Mouse (Mus musculus): ENCODE measurements around the gene Fgfr3. TPM values are rescaled to one million over a fixed set of nuclear protein-coding genes. Genes with fewer than 3 reads are reported as not detected.

The Fgfr3 gene
- 150 and 169 TPM in 2 replicates for polyA plus RNA-seq (2012; rRNA removed)

DNA sequence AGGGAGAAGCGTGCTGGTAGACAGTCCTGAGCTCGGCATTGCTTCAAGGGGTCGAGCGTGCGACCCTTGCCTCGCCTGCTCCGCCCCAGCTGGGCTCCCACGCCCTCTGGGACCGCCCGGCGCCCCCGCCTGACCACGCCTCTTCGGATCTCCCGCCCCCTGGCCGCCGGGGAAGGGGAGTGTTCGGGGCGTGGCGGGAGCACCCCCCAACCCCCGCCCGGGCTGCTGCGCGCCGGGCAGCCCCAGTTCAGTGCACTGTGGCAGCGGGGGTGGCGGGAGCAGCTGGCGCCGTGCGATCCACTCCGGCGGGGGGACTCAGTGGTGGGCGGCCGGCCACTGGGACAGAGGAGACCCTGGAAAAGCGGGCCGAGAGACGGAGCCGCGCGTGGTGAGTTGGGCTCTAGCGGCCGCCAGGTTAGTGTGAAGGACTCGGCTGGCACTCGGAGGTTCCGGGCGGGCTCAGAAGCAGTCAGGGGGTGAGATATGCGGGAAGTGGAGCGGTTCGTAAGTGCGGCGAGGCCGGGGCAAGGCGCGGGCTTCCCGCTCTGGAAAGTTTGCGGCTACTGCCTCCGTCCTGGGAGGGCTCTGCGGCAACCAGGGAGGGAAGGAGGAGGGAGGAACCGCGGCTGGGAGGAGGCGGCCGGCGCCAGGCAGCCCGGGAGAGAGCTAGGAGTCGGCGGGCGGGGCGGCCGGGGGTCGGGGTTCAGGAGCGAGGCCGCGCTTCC is at the start of gene Fgfr3:
Gene Fgfr3, plus strand, starts transcription at position 134 of the 725 bp plus-strand sequence.
- peak within 1 kb of the TSS; percentile 52 for H3K4me3 ChIP-seq (ENCODE audit: insufficient read depth, low read length)
- no peak for TF ChIP-seq CTCF (IDR thresholded peaks at IDR 0.05; ENCODE audit: extremely low read depth, insufficient read depth, low read length)
- TF ChIP-seq POLR2A (IDR thresholded peaks at IDR 0.05; ENCODE audit: extremely low read depth, insufficient read depth, low read length) = no peak
- H3K27ac ChIP-seq (ENCODE audit: insufficient read depth, low read length) = peak within 1 kb of the TSS; percentile 61; the same call in 1 of the 2 replicates
- H3K4me1 ChIP-seq (ENCODE audit: control insufficient read depth, insufficient read depth, low read length) = no peaks in the 10 kb centered on the region

DNA sequence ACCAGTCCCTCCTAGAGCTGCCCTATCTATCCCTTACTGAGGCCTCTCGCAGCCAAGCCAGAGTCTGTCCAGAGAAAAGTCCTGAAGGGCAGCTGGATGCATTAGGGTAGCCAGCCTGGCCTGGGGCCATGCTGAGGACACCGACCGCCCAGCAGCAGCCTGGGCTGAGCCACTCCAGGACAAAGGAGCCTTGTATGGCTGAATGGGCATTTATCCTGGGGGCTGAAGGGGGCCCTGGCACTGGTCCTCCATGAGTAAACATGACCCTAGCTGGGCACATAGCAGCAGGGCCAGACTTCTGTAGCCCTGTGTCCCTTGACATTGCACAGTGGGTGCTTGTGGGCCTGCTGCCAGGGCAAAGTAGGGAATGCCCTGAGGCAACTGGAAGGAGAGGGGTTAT is 47.0 kb upstream of the Fgfr3 start:
- no peak overlapping the region for H3K27ac ChIP-seq (ENCODE audit: insufficient read depth, low read length)
- TF ChIP-seq CTCF (IDR thresholded peaks at IDR 0.05; ENCODE audit: extremely low read depth, insufficient read depth, low read length) (no peak), POLR2A (IDR thresholded peaks at IDR 0.05; ENCODE audit: extremely low read depth, insufficient read depth, low read length) (no peak)
- no peak overlapping the region for H3K4me3 ChIP-seq (ENCODE audit: insufficient read depth, low read length)
- no peaks in the 10 kb centered on the region for H3K4me1 ChIP-seq (ENCODE audit: control insufficient read depth, insufficient read depth, low read length)

DNA sequence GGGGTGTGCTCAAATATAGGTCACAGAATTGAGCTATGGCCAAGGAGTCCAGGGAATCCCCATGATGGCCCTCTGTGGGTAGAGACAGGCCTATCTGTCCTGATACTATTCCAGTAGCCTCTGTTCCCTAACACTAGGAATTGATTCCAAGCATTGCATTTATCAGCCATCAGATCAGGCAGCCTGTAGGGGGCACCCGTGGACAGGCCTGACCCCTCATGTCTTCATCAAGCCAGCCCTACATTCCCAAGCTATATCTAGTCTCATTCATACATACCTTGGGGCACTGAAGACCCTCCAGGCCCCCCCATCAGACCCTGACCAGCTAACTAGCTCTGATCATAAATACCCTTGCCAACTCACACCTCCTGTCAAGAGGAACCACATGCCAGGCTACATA is 45.5 kb upstream of the Fgfr3 start:
- H3K4me1 ChIP-seq (ENCODE audit: control insufficient read depth, insufficient read depth, low read length) = no peaks in the 10 kb centered on the region

DNA sequence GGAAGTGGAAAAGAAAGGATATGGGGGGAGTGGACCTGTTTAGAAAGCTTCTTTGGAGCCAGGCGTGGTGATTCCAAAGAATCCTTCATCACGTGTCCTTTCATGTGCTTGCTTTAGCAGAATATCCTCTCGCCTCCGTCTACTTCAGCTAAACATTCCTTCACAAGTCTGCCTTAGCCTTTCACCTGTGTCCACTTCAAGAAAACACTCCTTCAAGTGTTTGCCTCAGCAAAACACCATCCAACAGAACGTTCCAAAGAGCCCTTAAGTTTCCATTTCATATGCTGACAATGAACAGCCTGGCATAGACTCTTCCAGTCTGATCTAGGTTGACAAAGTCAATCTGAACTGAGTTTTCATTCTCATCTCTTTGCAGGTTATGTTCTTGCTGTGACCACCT is 43.2 kb upstream of the Fgfr3 start:
- H3K4me3 ChIP-seq (ENCODE audit: insufficient read depth, low read length) = no peak overlapping the region
- no peak overlapping the region for H3K27ac ChIP-seq (ENCODE audit: insufficient read depth, low read length)
- TF ChIP-seq CTCF (IDR thresholded peaks at IDR 0.05; ENCODE audit: extremely low read depth, insufficient read depth, low read length) = no peak
- TF ChIP-seq POLR2A (IDR thresholded peaks at IDR 0.05; ENCODE audit: extremely low read depth, insufficient read depth, low read length) = no peak
- no peaks in the 10 kb centered on the region for H3K4me1 ChIP-seq (ENCODE audit: control insufficient read depth, insufficient read depth, low read length)

More for the DNA sequence above, 45.5 kb upstream of the Fgfr3 start:
- H3K27ac ChIP-seq (ENCODE audit: insufficient read depth, low read length) = no peak overlapping the region
- no peak overlapping the region for H3K4me3 ChIP-seq (ENCODE audit: insufficient read depth, low read length)
- TF ChIP-seq POLR2A (IDR thresholded peaks at IDR 0.05; ENCODE audit: extremely low read depth, insufficient read depth, low read length) = no peak
- peak; percentile 73 for TF ChIP-seq CTCF (IDR thresholded peaks at IDR 0.05; ENCODE audit: extremely low read depth, insufficient read depth, low read length)

DNA sequence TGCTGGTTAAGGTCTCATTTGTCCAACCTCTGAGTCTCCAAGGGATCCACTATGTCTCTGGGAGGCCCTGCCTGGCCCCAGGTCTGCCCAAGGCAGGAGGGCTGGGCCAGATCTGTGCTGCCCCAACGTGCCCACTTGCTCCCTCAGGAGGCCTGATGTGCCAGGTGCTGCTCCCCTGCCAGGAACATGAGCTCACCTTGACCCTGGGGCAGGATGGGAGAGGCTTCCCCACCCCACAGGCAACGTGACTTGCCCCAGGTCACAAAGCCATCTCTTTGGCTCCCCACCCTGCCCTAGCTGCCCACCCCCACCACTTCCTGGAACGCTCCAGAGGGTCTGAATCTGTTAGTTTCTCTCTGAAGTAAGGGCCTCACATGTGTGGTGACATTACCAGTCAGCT is 40.4 kb upstream of the Fgfr3 start:
- Histone ChIP-seq H3K27ac (ENCODE audit: insufficient read depth, low read length) (no peak overlapping the region), H3K4me1 (ENCODE audit: control insufficient read depth, insufficient read depth, low read length) (no peaks in the 10 kb centered on the region), H3K4me3 (ENCODE audit: insufficient read depth, low read length) (no peak overlapping the region)
- no peak for TF ChIP-seq CTCF (IDR thresholded peaks at IDR 0.05; ENCODE audit: extremely low read depth, insufficient read depth, low read length)
- TF ChIP-seq POLR2A (IDR thresholded peaks at IDR 0.05; ENCODE audit: extremely low read depth, insufficient read depth, low read length) = no peak

DNA sequence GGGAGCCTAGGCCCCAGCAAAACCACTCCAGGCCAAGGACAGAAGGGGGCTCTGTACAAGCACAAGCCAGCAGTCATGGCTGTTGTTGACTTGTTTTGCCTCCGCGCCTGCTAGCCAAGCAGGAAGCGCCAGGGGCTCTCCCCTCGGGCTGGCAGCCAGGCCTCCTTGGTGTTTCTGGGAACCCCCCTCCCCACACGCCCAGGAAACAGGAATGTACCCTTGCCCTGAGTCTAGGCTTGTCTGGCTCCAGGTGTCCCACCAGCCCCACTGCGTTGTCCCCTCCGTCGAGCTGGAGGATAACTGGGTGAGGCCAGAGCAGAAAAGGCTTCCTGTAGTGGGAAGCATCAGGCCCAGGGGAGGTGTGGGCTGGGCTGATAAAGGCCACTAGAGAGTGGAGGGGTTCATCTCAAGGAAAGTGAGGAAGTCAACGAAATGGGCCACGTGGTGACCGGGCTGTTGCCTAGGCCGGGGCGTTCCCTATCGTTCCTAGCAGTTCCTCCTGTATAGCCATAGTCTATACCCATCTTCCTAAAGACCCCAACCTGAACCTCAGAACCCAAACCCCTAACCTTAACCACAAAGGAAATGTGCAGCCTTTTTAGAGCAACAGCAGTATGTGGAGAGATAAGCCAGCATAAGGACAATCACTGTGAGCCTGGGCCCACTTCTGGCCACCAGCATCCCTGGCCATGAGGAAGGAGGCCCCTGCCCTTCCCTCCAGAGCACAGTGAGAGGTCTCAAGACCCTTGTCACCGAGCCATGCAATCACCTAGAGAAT is 39.7 kb upstream of the Fgfr3 start:
- Histone ChIP-seq H3K27ac (ENCODE audit: insufficient read depth, low read length) (no peak overlapping the region), H3K4me3 (ENCODE audit: insufficient read depth, low read length) (no peak overlapping the region), H3K4me1 (ENCODE audit: control insufficient read depth, insufficient read depth, low read length) (no peaks in the 10 kb centered on the region)
- TF ChIP-seq POLR2A (IDR thresholded peaks at IDR 0.05; ENCODE audit: extremely low read depth, insufficient read depth, low read length) (no peak), CTCF (IDR thresholded peaks at IDR 0.05; ENCODE audit: extremely low read depth, insufficient read depth, low read length) (no peak)

DNA sequence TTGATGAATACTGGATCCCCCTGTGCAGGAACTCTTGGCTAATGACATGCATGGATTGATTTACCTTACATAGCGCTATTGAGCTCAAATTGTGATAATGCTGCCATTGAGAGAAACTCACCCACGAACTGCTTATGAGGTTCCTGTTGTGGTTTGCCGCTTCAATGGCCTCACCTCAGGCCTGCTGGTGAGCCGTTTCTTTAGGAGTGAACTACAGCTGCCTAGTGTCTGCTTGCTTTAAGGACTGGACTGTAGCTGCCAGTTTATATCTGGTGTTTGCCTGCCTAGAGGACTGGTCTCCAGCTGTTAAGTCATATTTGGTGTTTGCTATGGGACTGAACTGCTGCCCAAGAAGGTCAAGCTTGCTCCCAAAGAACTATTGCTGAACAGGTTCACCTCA is 38.5 kb upstream of the Fgfr3 start:
- TF ChIP-seq CTCF (IDR thresholded peaks at IDR 0.05; ENCODE audit: extremely low read depth, insufficient read depth, low read length) = no peak
- no peak for TF ChIP-seq POLR2A (IDR thresholded peaks at IDR 0.05; ENCODE audit: extremely low read depth, insufficient read depth, low read length)
- H3K27ac ChIP-seq (ENCODE audit: insufficient read depth, low read length) = no peak overlapping the region
- no peak overlapping the region for H3K4me3 ChIP-seq (ENCODE audit: insufficient read depth, low read length)
- H3K4me1 ChIP-seq (ENCODE audit: control insufficient read depth, insufficient read depth, low read length) = no peaks in the 10 kb centered on the region

DNA sequence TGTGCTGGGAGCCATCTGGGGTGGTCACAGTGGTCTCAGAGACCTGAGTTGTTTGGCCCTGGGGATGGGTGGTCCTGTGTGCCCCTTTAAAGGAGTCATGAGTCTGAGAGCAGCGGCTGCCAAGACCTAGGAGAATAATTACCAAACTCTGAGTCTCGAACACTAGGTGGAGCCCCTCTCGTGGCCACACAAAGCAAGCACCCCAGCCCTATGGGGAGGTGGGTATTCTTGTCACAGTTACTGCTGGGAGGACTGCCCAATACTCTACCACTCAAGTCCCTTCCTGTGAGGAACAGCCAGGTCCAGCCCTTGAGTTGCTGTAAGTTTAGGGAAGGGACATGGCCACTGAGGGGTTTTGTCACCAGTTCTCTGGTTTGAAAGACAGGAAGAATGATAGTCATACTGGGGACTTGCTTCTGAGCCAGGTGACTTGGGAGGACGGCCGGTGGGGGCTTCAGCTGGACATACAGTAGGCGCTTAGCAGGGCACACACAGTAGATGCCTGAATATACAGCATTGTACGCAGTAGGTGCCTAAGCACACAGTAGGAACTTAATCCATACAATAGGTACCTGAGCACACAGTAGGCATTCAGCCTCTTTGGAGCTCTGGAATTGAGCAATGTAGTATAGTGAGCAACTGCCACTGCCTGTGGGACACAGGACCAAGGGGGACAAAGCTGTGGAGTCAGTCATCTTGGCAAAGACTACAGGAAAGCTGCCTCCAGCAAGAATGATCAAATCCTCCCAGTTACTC is 37.4 kb upstream of the Fgfr3 start:
- H3K4me1 ChIP-seq (ENCODE audit: control insufficient read depth, insufficient read depth, low read length) = no peaks in the 10 kb centered on the region
- H3K4me3 ChIP-seq (ENCODE audit: insufficient read depth, low read length) = no peak overlapping the region
- TF ChIP-seq POLR2A (IDR thresholded peaks at IDR 0.05; ENCODE audit: extremely low read depth, insufficient read depth, low read length) (no peak), CTCF (IDR thresholded peaks at IDR 0.05; ENCODE audit: extremely low read depth, insufficient read depth, low read length) (peak; percentile 48)
- H3K27ac ChIP-seq (ENCODE audit: insufficient read depth, low read length) = no peak overlapping the region

DNA sequence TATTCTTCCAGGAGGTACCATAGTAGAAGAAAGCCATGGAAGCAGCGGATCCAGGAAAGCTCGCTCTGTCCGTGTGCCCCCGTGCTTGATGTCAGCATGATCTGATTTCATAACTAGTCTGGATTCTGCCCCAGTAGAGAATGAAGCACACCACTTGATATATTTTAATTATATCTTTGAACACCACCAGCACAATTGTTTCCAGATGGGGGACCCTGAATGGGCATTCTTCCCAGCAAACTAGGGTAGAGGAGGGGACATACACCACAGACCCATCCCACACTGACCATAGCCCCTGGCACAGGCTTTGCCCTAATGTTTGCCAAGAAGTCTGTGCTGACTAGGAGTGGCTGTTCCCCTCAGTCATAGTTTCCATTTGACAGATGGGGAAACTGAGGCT is 36.5 kb upstream of the Fgfr3 start:
- TF ChIP-seq CTCF (IDR thresholded peaks at IDR 0.05; ENCODE audit: extremely low read depth, insufficient read depth, low read length) (no peak), POLR2A (IDR thresholded peaks at IDR 0.05; ENCODE audit: extremely low read depth, insufficient read depth, low read length) (no peak)
- Histone ChIP-seq H3K27ac (ENCODE audit: insufficient read depth, low read length) (no peak overlapping the region), H3K4me1 (ENCODE audit: control insufficient read depth, insufficient read depth, low read length) (no peaks in the 10 kb centered on the region), H3K4me3 (ENCODE audit: insufficient read depth, low read length) (no peak overlapping the region)
